ENCODE assay signal across 14 mouse cellular contexts in genomic region chr11:48851270-48851995, GRCm38 (mm10). TPM values are rescaled to one million over a fixed set of nuclear protein-coding genes. Genes with fewer than 3 reads are reported as not detected.
DNase-seq lines count a peak whose midpoint lies in the region; ATAC-seq and TF ChIP-seq lines count a peak whose summit lies in the region.
"Had no signal": no experiment of that assay in that cellular context is flagged by ENCODE, and none has a peak within 500 bp of the region (broad histone marks: within the 10 kb centered on the region; RNA-seq: fewer than 3 reads in every experiment).

No protein-coding gene starts in this region.

- H3K4me2 ChIP-seq in heart, postnatal 0 days (ENCODE audit: low read depth, low read length) = no peak overlapping the region
- H3K4me2 ChIP-seq in heart, embryonic 11.5 days = no peak overlapping the region
- H3K4me2 ChIP-seq in liver, embryonic 14.5 days (ENCODE audit: low read depth) = no peak overlapping the region
- H3K4me2 ChIP-seq: lung, embryonic 15.5 days had no signal

- TF ChIP-seq POLR2A in ES-Bruce4 (IDR thresholded peaks at IDR 0.05; ENCODE audit: insufficient read depth, low read length) = no peak

- no peak overlapping the region for H3K4me3 ChIP-seq in heart, postnatal 0 days (ENCODE audit: low read depth, low read length)
- H3K4me3 ChIP-seq in heart, embryonic 11.5 days (ENCODE audit: low read depth, low read length) = no peak overlapping the region
- no peak overlapping the region for H3K4me3 ChIP-seq in ES-Bruce4 (ENCODE audit: low read depth, low read length)
- no peak overlapping the region for H3K4me3 ChIP-seq in liver, embryonic 14.5 days (ENCODE audit: insufficient read depth in 1 of 2, low read depth in 2 of 2, low read length in 2 of 2)
- H3K4me3 ChIP-seq: erythroblast, embryonic 14.5 days; hindbrain, embryonic 13.5 days; lung, embryonic 15.5 days had no signal

- no peak for ATAC-seq in heart, postnatal 0 days (ENCODE audit: insufficient read depth, low read depth)
- ATAC-seq in heart, embryonic 11.5 days (replicated peaks; ENCODE audit: insufficient number of reproducible peaks, low FRiP score, low TSS enrichment) = no peak
- ATAC-seq in liver, embryonic 14.5 days (ENCODE audit: insufficient read depth) = no peak

- H3K27ac ChIP-seq in heart, postnatal 0 days (ENCODE audit: low read depth) = no peak overlapping the region
- no peak overlapping the region for H3K27ac ChIP-seq in heart, embryonic 11.5 days (ENCODE audit: low read depth, low read length)
- no peak overlapping the region for H3K27ac ChIP-seq in ES-Bruce4 (ENCODE audit: insufficient read depth, low read length)
- H3K27ac ChIP-seq in liver, embryonic 14.5 days = no peak overlapping the region
- H3K27ac ChIP-seq: heart, embryonic 13.5 days; hindbrain, embryonic 13.5 days; lung, embryonic 15.5 days had no signal

- no peaks in the 10 kb centered on the region for H3K4me1 ChIP-seq in heart, postnatal 0 days (ENCODE audit: control insufficient read depth, insufficient read depth)
- peaks cover 11% of the 10 kb centered on the region; the same call in 1 of the 2 replicates for H3K4me1 ChIP-seq in heart, embryonic 11.5 days (ENCODE audit: control insufficient read depth, insufficient read depth, low read length)
- H3K4me1 ChIP-seq in ES-Bruce4 (ENCODE audit: control insufficient read depth, insufficient read depth, low read length) = no peaks in the 10 kb centered on the region
- peaks cover 10% of the 10 kb centered on the region in 2 experiments for H3K4me1 ChIP-seq in liver, embryonic 14.5 days (replicated peaks; ENCODE audit: control insufficient read depth in 2 of 2, insufficient read depth in 2 of 2, low read length in 1 of 2)

- H3K9me3 ChIP-seq in heart, postnatal 0 days (replicated peaks; ENCODE audit: control insufficient read depth, low read length) = no peaks in the 10 kb centered on the region
- peaks cover 3% of the 10 kb centered on the region; the same call in 1 of the 2 replicates for H3K9me3 ChIP-seq in heart, embryonic 11.5 days (replicated peaks; ENCODE audit: control insufficient read depth, low read length)
- H3K9me3 ChIP-seq in ES-Bruce4 (replicated peaks; ENCODE audit: control insufficient read depth, insufficient read depth, low read length, poor library complexity, severe bottlenecking) = no peaks in the 10 kb centered on the region
- no peaks in the 10 kb centered on the region; the same call in 1 of the 2 replicates for H3K9me3 ChIP-seq in liver, embryonic 14.5 days (ENCODE audit: control insufficient read depth, low read length)
- H3K9me3 ChIP-seq: heart, embryonic 13.5 days; hindbrain, embryonic 13.5 days; lung, embryonic 15.5 days had no signal

- 85% methylated on average over 4 of the region's 4 CpGs for WGBS in heart, postnatal 0 days
- WGBS in heart, embryonic 11.5 days (ENCODE audit: insufficient replicate concordance) = 82% methylated on average over 4 of the region's 4 CpGs
- WGBS in liver, embryonic 14.5 days (ENCODE audit: insufficient replicate concordance) = 69% methylated on average over 4 of the region's 4 CpGs

- H3K27me3 ChIP-seq in heart, postnatal 0 days (ENCODE audit: control insufficient read depth, insufficient read depth, low read length) = no peaks in the 10 kb centered on the region
- peaks cover 14% of the 10 kb centered on the region for H3K27me3 ChIP-seq in heart, embryonic 11.5 days (ENCODE audit: control insufficient read depth, insufficient read depth, low read length)
- 0 out of 2 replicates have a peak, but pooled peaks cover 2% of the 10 kb centered on the region for H3K27me3 ChIP-seq in ES-Bruce4 (ENCODE audit: control insufficient read depth, insufficient read depth, low read length, poor library complexity, severe bottlenecking)
- no peaks in the 10 kb centered on the region for H3K27me3 ChIP-seq in liver, embryonic 14.5 days (ENCODE audit: control insufficient read depth, insufficient read depth, low read length)

- H3K9ac ChIP-seq in heart, postnatal 0 days (replicated peaks; ENCODE audit: low read depth, low read length) = no peak overlapping the region
- H3K9ac ChIP-seq in heart, embryonic 11.5 days (ENCODE audit: low read depth, low read length) = no peak overlapping the region
- no peak overlapping the region for H3K9ac ChIP-seq in ES-Bruce4 (ENCODE audit: low read depth, poor library complexity, severe bottlenecking)
- no peak overlapping the region for H3K9ac ChIP-seq in liver, embryonic 14.5 days (replicated peaks)
- H3K9ac ChIP-seq: heart, embryonic 13.5 days; hindbrain, embryonic 13.5 days; lung, embryonic 15.5 days had no signal

- DNase-seq in heart, postnatal 0 days (ENCODE audit: low spot score) = no peak
- DNase-seq in lung, postnatal 36 days = peak; percentile 21
- no peak for DNase-seq in lung, postnatal 4 days
- no peak for DNase-seq in liver, embryonic 14.5 days (ENCODE audit: low read depth in 3 of 3, low spot score in 3 of 3)
- DNase-seq in thymus, postnatal 0 days (ENCODE audit: low spot score) = no peak
- DNase-seq in layer of hippocampus, adult 18-20 months (ENCODE audit: low spot score in 2 of 2) = no peak
- DNase-seq: adrenal gland, adult 8-10 months; right cerebral cortex, postnatal 4 days had no signal

- no peak for TF ChIP-seq EP300 in heart, postnatal 0 days (IDR thresholded peaks at IDR 0.05; ENCODE audit: low read depth)
- TF ChIP-seq EP300 in ES-Bruce4 (IDR thresholded peaks at IDR 0.05; ENCODE audit: insufficient read depth, low read depth, low read length) = no peak
- TF ChIP-seq EP300 in liver, embryonic 14.5 days (IDR thresholded peaks at IDR 0.05; ENCODE audit: low read depth) = no peak

- no peaks in the 10 kb centered on the region for H3K36me3 ChIP-seq in heart, postnatal 0 days (replicated peaks; ENCODE audit: control insufficient read depth, insufficient read depth, low read length)
- H3K36me3 ChIP-seq in heart, embryonic 11.5 days (ENCODE audit: control insufficient read depth, insufficient read depth, low read length) = no peaks in the 10 kb centered on the region
- no peaks in the 10 kb centered on the region for H3K36me3 ChIP-seq in ES-Bruce4 (ENCODE audit: control insufficient read depth, insufficient read depth, low read length, poor library complexity, severe bottlenecking)
- H3K36me3 ChIP-seq in liver, embryonic 14.5 days (replicated peaks; ENCODE audit: control insufficient read depth, insufficient read depth, low read depth) = no peaks in the 10 kb centered on the region
- H3K36me3 ChIP-seq: heart, embryonic 13.5 days; hindbrain, embryonic 13.5 days; lung, embryonic 15.5 days had no signal

- TF ChIP-seq CTCF in heart, postnatal 0 days (IDR thresholded peaks at IDR 0.05; ENCODE audit: low read depth) = peak; percentile 20; the same call in 1 of the 2 replicates
- peak; percentile 53 for TF ChIP-seq CTCF in ES-Bruce4 (IDR thresholded peaks at IDR 0.05; ENCODE audit: low read depth, low read length)
- TF ChIP-seq CTCF in liver, embryonic 14.5 days (IDR thresholded peaks at IDR 0.05; ENCODE audit: low read depth) = peak; percentile 68

RNA-seq across cellular contexts. Expression of gene Irgm1, which starts 20.1 kb away (rescaled TPM):
- total RNA-seq in heart, postnatal 0 days (2014; rRNA removed; ENCODE audit: low replicate concordance) = 23.0 and 34.7 TPM in 2 replicates
- 13.8 and 15.0 TPM in 2 replicates for polyA plus RNA-seq in heart, postnatal 0 days (2015; fragmentation: Nextera tagmentation; extraction: Ambion mirVana)
- polyA plus RNA-seq in heart, embryonic 11.5 days (2014; fragmentation: Nextera tagmentation; extraction: Ambion mirVana) = 4.9 and 5.9 TPM in 2 replicates
- polyA plus RNA-seq in ES-Bruce4 (2011; ENCODE audit: insufficient read depth, insufficient read length, low read depth, missing spikeins) = 18.5 and 20.1 TPM in 2 replicates
- 7.6 and 10.4 TPM in 2 replicates for polyA plus RNA-seq in liver, embryonic 14.5 days (2012; rRNA removed)
- 15.1 and 16.6 TPM in 2 replicates for polyA plus RNA-seq in liver, embryonic 14.5 days (2014; fragmentation: Nextera tagmentation; extraction: Ambion mirVana)
- 57.1 and 61.0 TPM in 2 replicates for polyA plus RNA-seq in thymus, postnatal 0 days (2015; fragmentation: Nextera tagmentation; extraction: Ambion mirVana)
- 1 to 10 TPM; 5.6 to 5.8 TPM for total RNA-seq in layer of hippocampus, adult 18-20 months (2021)
- polyA plus RNA-seq: erythroblast, embryonic 14.5 days had no signal

RNA-seq across cellular contexts. Expression of gene Gm12184, which starts 25.0 kb away (rescaled TPM):
- total RNA-seq in heart, postnatal 0 days (2014; rRNA removed; ENCODE audit: low replicate concordance) = 1.8 and 27.8 TPM in 2 replicates
- 1.8 and 2.7 TPM in 2 replicates for polyA plus RNA-seq in heart, postnatal 0 days (2015; fragmentation: Nextera tagmentation; extraction: Ambion mirVana)
- polyA plus RNA-seq in heart, embryonic 11.5 days (2014; fragmentation: Nextera tagmentation; extraction: Ambion mirVana) = 2.9 and 4.0 TPM in 2 replicates
- polyA plus RNA-seq in ES-Bruce4 (2011; ENCODE audit: insufficient read depth, insufficient read length, low read depth, missing spikeins) = 88.5 and 95.4 TPM in 2 replicates
- polyA plus RNA-seq in liver, embryonic 14.5 days (2012; rRNA removed) = 9.6 and 12.4 TPM in 2 replicates
- polyA plus RNA-seq in liver, embryonic 14.5 days (2014; fragmentation: Nextera tagmentation; extraction: Ambion mirVana) = 1.6 and 2.8 TPM in 2 replicates
- polyA plus RNA-seq in thymus, postnatal 0 days (2015; fragmentation: Nextera tagmentation; extraction: Ambion mirVana) = 7.6 and 8.8 TPM in 2 replicates
- 1 to 10 TPM in 1 of 2 experiments, under 1 TPM in 1; 0.38 to 1.1 TPM for total RNA-seq in layer of hippocampus, adult 18-20 months (2021)

RNA-seq across cellular contexts. Expression of gene Trim7, which starts 25.5 kb away (rescaled TPM):
- total RNA-seq in heart, postnatal 0 days (2014; rRNA removed; ENCODE audit: low replicate concordance) = 1.1 and 5.3 TPM in 2 replicates
- 1.3 and 1.9 TPM in 2 replicates for polyA plus RNA-seq in heart, postnatal 0 days (2015; fragmentation: Nextera tagmentation; extraction: Ambion mirVana)
- polyA plus RNA-seq in heart, embryonic 11.5 days (2014; fragmentation: Nextera tagmentation; extraction: Ambion mirVana) = 0.43 and 0.70 TPM in 2 replicates
- polyA plus RNA-seq in ES-Bruce4 (2011; ENCODE audit: insufficient read depth, insufficient read length, low read depth, missing spikeins) = 8.1 and 8.7 TPM in 2 replicates
- polyA plus RNA-seq in liver, embryonic 14.5 days (2012; rRNA removed) = 0.09 and 0.23 TPM in 2 replicates
- 0.04 and 0.13 TPM in 2 replicates for polyA plus RNA-seq in liver, embryonic 14.5 days (2014; fragmentation: Nextera tagmentation; extraction: Ambion mirVana)
- 1.1 and 2.1 TPM in 2 replicates for polyA plus RNA-seq in thymus, postnatal 0 days (2015; fragmentation: Nextera tagmentation; extraction: Ambion mirVana)
- total RNA-seq in layer of hippocampus, adult 18-20 months (2021) = 1 to 10 TPM; 1.9 to 2.4 TPM
- polyA plus RNA-seq: erythroblast, embryonic 14.5 days had no signal

RNA-seq across cellular contexts. Expression of gene Trim41, which starts 34.3 kb away (rescaled TPM):
- 22.7 and 39.6 TPM in 2 replicates for total RNA-seq in heart, postnatal 0 days (2014; rRNA removed; ENCODE audit: low replicate concordance)
- polyA plus RNA-seq in heart, postnatal 0 days (2015; fragmentation: Nextera tagmentation; extraction: Ambion mirVana) = 2.7 and 2.9 TPM in 2 replicates
- 3.3 and 3.7 TPM in 2 replicates for polyA plus RNA-seq in heart, embryonic 11.5 days (2014; fragmentation: Nextera tagmentation; extraction: Ambion mirVana)
- polyA plus RNA-seq in ES-Bruce4 (2011; ENCODE audit: insufficient read depth, insufficient read length, low read depth, missing spikeins) = 29.6 and 32.2 TPM in 2 replicates
- 8.2 and 9.2 TPM in 2 replicates for polyA plus RNA-seq in liver, embryonic 14.5 days (2012; rRNA removed)
- 1.0 and 1.3 TPM in 2 replicates for polyA plus RNA-seq in liver, embryonic 14.5 days (2014; fragmentation: Nextera tagmentation; extraction: Ambion mirVana)
- polyA plus RNA-seq in thymus, postnatal 0 days (2015; fragmentation: Nextera tagmentation; extraction: Ambion mirVana) = 3.5 and 5.5 TPM in 2 replicates
- total RNA-seq in layer of hippocampus, adult 18-20 months (2021) = 10 to 100 TPM; 58.1 to 62.3 TPM

RNA-seq across cellular contexts. Expression of gene Gm5431, which starts 50.6 kb away (rescaled TPM):
- 0.08 and 0.92 TPM in 2 replicates for total RNA-seq in heart, postnatal 0 days (2014; rRNA removed; ENCODE audit: low replicate concordance)
- polyA plus RNA-seq in heart, postnatal 0 days (2015; fragmentation: Nextera tagmentation; extraction: Ambion mirVana) = 0.11 and 0.12 TPM in 2 replicates
- 0.16 TPM in 1 of 2 replicates, not detected in the other for polyA plus RNA-seq in heart, embryonic 11.5 days (2014; fragmentation: Nextera tagmentation; extraction: Ambion mirVana)
- polyA plus RNA-seq in ES-Bruce4 (2011; ENCODE audit: insufficient read depth, insufficient read length, low read depth, missing spikeins) = 0.27 TPM in 1 of 2 replicates, not detected in the other
- polyA plus RNA-seq in liver, embryonic 14.5 days (2012; rRNA removed) = 0.10 and 0.16 TPM in 2 replicates
- 0.29 and 0.34 TPM in 2 replicates for polyA plus RNA-seq in liver, embryonic 14.5 days (2014; fragmentation: Nextera tagmentation; extraction: Ambion mirVana)
- polyA plus RNA-seq in thymus, postnatal 0 days (2015; fragmentation: Nextera tagmentation; extraction: Ambion mirVana) = 0.29 and 0.46 TPM in 2 replicates
- total RNA-seq in layer of hippocampus, adult 18-20 months (2021) = under 1 TPM in 1 of 2 experiments, not detected in 1; 0.23 TPM
- polyA plus RNA-seq: erythroblast, embryonic 14.5 days had no signal
